Mouse (Mus musculus) embryonic facial prominence, embryonic 14.5 days (tissue): Measurements from ENCODE around the gene Ppp2r2c. TPM values are rescaled to one million over a fixed set of nuclear protein-coding genes. Genes with fewer than 3 reads are reported as not detected.

Source experiments
- ATAC-seq: fragments of 200-750 bp; cut with Nextera tagmentation; 2 replicates; pipeline ENCODE4 v1.8.0; 2017; ENCODE audit warnings: low read depth, moderate number of reproducible peaks, moderate TSS enrichment
- DNase-seq: peaks from one replicate; pipeline ENCODE4 v3.0.0-alpha.2; 2015; ENCODE audit warnings: low spot score
- H3K27ac ChIP-seq: fragments of 300-500 bp; sonication (generic); replicated peaks from 2 replicates; pipeline ENCODE4 v1.5.1; 2014; ENCODE audit warnings: low read depth, mild to moderate bottlenecking, low read length, moderate library complexity
- H3K27me3 ChIP-seq: fragments of 300-500 bp; sonication (generic); replicated peaks from 2 replicates; pipeline ENCODE4 v1.6.1; 2014; ENCODE audit warnings: low read length; ENCODE audit not compliant: control insufficient read depth, insufficient read depth
- H3K36me3 ChIP-seq: fragments of 300-500 bp; sonication (generic); 2 replicates; pipeline ENCODE4 v1.6.1; 2014; ENCODE audit warnings: low read length, mixed read lengths; ENCODE audit not compliant: control insufficient read depth, insufficient read depth
- H3K4me1 ChIP-seq: fragments of 300-500 bp; sonication (generic); 2 replicates; pipeline ENCODE4 v1.6.1; 2014; ENCODE audit warnings: antibody characterized with exemption, low read length; ENCODE audit not compliant: control insufficient read depth, insufficient read depth
- H3K4me2 ChIP-seq: fragments of 300-500 bp; sonication (generic); 2 replicates; pipeline ENCODE4 v1.6.1; 2014; ENCODE audit warnings: low read depth, mild to moderate bottlenecking, low read length, moderate library complexity, mixed read lengths
- H3K4me3 ChIP-seq: fragments of 300-500 bp; sonication (generic); 2 replicates; pipeline ENCODE4 v1.5.1; 2014; ENCODE audit warnings: low read depth, mild to moderate bottlenecking, low read length
- H3K9ac ChIP-seq: fragments of 300-500 bp; sonication (generic); 2 replicates; pipeline ENCODE4 v1.6.1; 2014; ENCODE audit warnings: low read depth, mild to moderate bottlenecking, low read length, moderate library complexity, mixed read lengths
- H3K9me3 ChIP-seq: fragments of 300-500 bp; sonication (generic); 2 replicates; pipeline ENCODE4 v1.6.1; 2016; ENCODE audit warnings: low read length; ENCODE audit not compliant: control insufficient read depth
- WGBS: fragments of 180-500 bp; shearing (Covaris S2); extraction: QIAGEN DNeasy Blood & Tissue Kit; methylation state at CpG from one replicate; pipeline ENCODE4 v1.1.7; 2014; 5-methylcytosine and 5-hydroxymethylcytosine counted together
- polyA plus RNA-seq: library from polyadenylated mRNA; unstranded; fragments of >200 nt; fragmentation: Nextera tagmentation; extraction: Ambion mirVana; gene quantifications from 2 replicates; pipeline ENCODE4 v1.2.1, GENCODE M21; 2014

The Ppp2r2c gene
- polyA plus RNA-seq, 1 experiment from 2014 or later: 3.1 TPM

GRCm38 (mm10) chr5:36888501-36888900 is 20.2 kb downstream of the Ppp2r2c start:
- DNase-seq: no peak
- Histone ChIP-seq H3K4me1 (no peaks in the 10 kb centered on the region), H3K4me3 (no peak overlapping the region), H3K9ac (no peak overlapping the region), H3K27ac (no peak overlapping the region), H3K9me3 (no peaks in the 10 kb centered on the region), H3K36me3 (no peaks in the 10 kb centered on the region), H3K27me3 (no peaks in the 10 kb centered on the region), H3K4me2 (no peak overlapping the region)
- 85% methylated on average over 8 of the region's 8 CpGs for WGBS
- no peak for ATAC-seq

- no peaks in the 10 kb centered on the region for H3K36me3 ChIP-seq
- no peak overlapping the region for H3K4me2 ChIP-seq
- H3K9me3 ChIP-seq: no peaks in the 10 kb centered on the region
- no peaks in the 10 kb centered on the region for H3K27me3 ChIP-seq
- no peak overlapping the region for H3K9ac ChIP-seq
- WGBS: 90% methylated on average over 11 of the region's 11 CpGs
- no peaks in the 10 kb centered on the region for H3K4me1 ChIP-seq
- no peak for DNase-seq
- no peak for ATAC-seq
- H3K27ac ChIP-seq: no peak overlapping the region
- H3K4me3 ChIP-seq: no peak overlapping the region
These were observed 20.6 kb downstream of the Ppp2r2c start for GRCm38 (mm10) chr5:36888911-36889310.

- no peak for ATAC-seq
- no peaks in the 10 kb centered on the region for H3K36me3 ChIP-seq
- H3K27me3 ChIP-seq: no peaks in the 10 kb centered on the region
- H3K4me3 ChIP-seq: no peak overlapping the region
- H3K9me3 ChIP-seq: no peaks in the 10 kb centered on the region
- 76% methylated on average over 2 of the region's 2 CpGs for WGBS
- H3K27ac ChIP-seq: no peak overlapping the region
- no peak overlapping the region for H3K9ac ChIP-seq
- no peak for DNase-seq
- H3K4me1 ChIP-seq: no peaks in the 10 kb centered on the region
- no peak overlapping the region for H3K4me2 ChIP-seq
These were observed 21.1 kb downstream of the Ppp2r2c start for GRCm38 (mm10) chr5:36889380-36889886.

- no peak overlapping the region for H3K9ac ChIP-seq
- ATAC-seq: no peak
These were observed 22.5 kb downstream of the Ppp2r2c start for GRCm38 (mm10) chr5:36890794-36891193.

GRCm38 (mm10) chr5:36891793-36892470 is 23.6 kb downstream of the Ppp2r2c start:
- ATAC-seq (no peak), DNase-seq (no peak)
- H3K4me2 ChIP-seq: no peak overlapping the region
- H3K9me3 ChIP-seq: no peaks in the 10 kb centered on the region
- no peak overlapping the region for H3K9ac ChIP-seq
- 45% methylated on average over 4 of the region's 4 CpGs for WGBS
- no peak overlapping the region for H3K27ac ChIP-seq
- no peak overlapping the region for H3K4me3 ChIP-seq
- H3K4me1 ChIP-seq: no peaks in the 10 kb centered on the region
- no peaks in the 10 kb centered on the region for H3K36me3 ChIP-seq
- H3K27me3 ChIP-seq: no peaks in the 10 kb centered on the region

More at GRCm38 (mm10) chr5:36890794-36891193, 22.5 kb downstream of the Ppp2r2c start:
- Histone ChIP-seq H3K4me1 (no peaks in the 10 kb centered on the region), H3K9me3 (no peaks in the 10 kb centered on the region), H3K27ac (no peak overlapping the region), H3K4me3 (no peak overlapping the region), H3K27me3 (no peaks in the 10 kb centered on the region), H3K36me3 (no peaks in the 10 kb centered on the region), H3K4me2 (no peak overlapping the region)
- WGBS: 55% methylated on average over 8 of the region's 9 CpGs
- no peak for DNase-seq

- ATAC-seq: no peak
- peaks cover 3% of the 10 kb centered on the region; the same call in 1 of the 2 replicates for H3K27me3 ChIP-seq
- no peak overlapping the region for H3K4me3 ChIP-seq
- H3K4me2 ChIP-seq: no peak overlapping the region
- no peak for DNase-seq
- H3K9ac ChIP-seq: no peak overlapping the region
- H3K4me1 ChIP-seq: no peaks in the 10 kb centered on the region
- 76% methylated on average over 9 of the region's 9 CpGs for WGBS
- no peaks in the 10 kb centered on the region for H3K36me3 ChIP-seq
- no peak overlapping the region for H3K27ac ChIP-seq
- no peaks in the 10 kb centered on the region for H3K9me3 ChIP-seq
These were observed 24.9 kb downstream of the Ppp2r2c start for GRCm38 (mm10) chr5:36893263-36893662.

GRCm38 (mm10) chr5:36894070-36894469 is 25.8 kb downstream of the Ppp2r2c start:
- H3K27ac ChIP-seq: no peak overlapping the region
- H3K27me3 ChIP-seq: peaks cover 5% of the 10 kb centered on the region; the same call in 1 of the 2 replicates
- 72% methylated on average over 10 of the region's 10 CpGs for WGBS
- no peak for ATAC-seq
- H3K36me3 ChIP-seq: no peaks in the 10 kb centered on the region
- H3K9ac ChIP-seq: no peak overlapping the region
- H3K4me3 ChIP-seq: no peak overlapping the region
- H3K4me1 ChIP-seq: no peaks in the 10 kb centered on the region
- H3K4me2 ChIP-seq: no peak overlapping the region
- DNase-seq: no peak
- H3K9me3 ChIP-seq: no peaks in the 10 kb centered on the region

- no peak overlapping the region for H3K4me3 ChIP-seq
- H3K27me3 ChIP-seq: peaks cover 5% of the 10 kb centered on the region; the same call in 1 of the 2 replicates
- H3K27ac ChIP-seq: no peak overlapping the region
- H3K9ac ChIP-seq: no peak overlapping the region
- H3K4me2 ChIP-seq: no peak overlapping the region
- DNase-seq (no peak), ATAC-seq (no peak)
- no peaks in the 10 kb centered on the region for H3K36me3 ChIP-seq
- H3K4me1 ChIP-seq: no peaks in the 10 kb centered on the region
- WGBS: 76% methylated on average over 5 of the region's 6 CpGs
- H3K9me3 ChIP-seq: no peaks in the 10 kb centered on the region
These were observed 26.5 kb downstream of the Ppp2r2c start for GRCm38 (mm10) chr5:36894604-36895368.
